Mouse (Mus musculus): ENCODE measurements around the gene Clec2i.
"Not testable (repeated sequence)": the region's sequence is repeated elsewhere in the genome, so short reads cannot be mapped to it uniquely, and the experiment has no call there.

The Clec2i gene

DNA sequence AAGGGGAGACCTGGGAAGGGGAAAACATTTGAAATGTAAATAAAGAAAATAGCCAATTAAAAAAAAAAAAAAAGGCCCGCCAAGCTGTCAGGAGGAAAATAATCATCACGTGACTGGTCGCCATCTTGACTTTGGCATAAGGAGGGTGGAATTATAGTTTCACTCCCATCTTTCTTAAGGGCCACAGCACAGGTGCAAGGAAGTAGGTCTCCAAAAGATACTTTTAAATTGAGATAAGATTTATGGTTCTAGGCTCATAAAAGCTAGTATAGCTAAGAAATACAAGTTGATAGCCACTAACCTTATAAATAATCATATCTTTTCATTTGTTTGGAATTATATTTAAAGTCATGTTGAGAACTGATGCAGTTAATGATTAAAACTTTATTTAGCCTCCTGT is 32.5 kb upstream of the Clec2i start:
- DNase-seq (ENCODE audit: low spot score in 2 of 2): no peak

DNA sequence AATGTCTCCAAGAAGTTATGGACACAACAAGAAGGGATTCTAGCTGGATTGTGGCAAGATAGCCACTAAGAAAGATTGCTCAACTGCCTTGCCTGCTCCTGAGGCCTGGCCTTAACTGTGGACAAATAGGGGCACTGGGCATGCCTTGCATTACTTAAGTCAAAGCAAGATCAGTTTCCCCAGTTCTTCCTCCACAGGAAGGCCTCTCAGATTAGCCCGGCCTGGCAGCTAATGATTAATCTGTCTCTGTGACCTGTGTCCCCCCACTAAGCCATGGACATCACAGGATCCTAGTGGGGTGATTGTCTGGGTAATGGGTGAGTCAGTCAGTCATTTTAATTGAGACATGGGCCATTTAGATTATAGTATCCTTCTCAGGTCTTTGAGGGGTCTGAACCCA is 31.9 kb upstream of the Clec2i start:
- DNase-seq (ENCODE audit: low spot score in 2 of 2): no peak

DNA sequence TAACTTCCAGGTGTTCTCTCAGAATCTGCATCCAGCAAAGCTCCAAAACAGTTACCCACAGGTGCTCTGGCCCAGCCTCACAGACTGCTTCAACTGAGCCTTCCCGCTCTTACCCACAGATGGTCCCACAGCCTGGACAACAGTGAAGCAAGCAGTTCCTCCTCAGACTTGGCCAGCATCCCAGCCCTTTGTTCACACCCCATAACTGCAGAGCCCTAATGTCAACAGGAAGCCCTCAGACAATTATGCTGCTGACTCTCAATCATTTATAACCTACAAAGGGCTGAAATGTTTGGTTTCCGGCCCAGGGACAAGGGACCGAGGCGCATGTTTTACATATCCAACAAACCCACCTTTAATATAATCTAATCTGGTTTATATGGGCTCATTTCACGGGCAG is 31.1 kb upstream of the Clec2i start:
- peak in 1 of 2 experiments; percentile 58 for DNase-seq (ENCODE audit: low spot score in 2 of 2)

DNA sequence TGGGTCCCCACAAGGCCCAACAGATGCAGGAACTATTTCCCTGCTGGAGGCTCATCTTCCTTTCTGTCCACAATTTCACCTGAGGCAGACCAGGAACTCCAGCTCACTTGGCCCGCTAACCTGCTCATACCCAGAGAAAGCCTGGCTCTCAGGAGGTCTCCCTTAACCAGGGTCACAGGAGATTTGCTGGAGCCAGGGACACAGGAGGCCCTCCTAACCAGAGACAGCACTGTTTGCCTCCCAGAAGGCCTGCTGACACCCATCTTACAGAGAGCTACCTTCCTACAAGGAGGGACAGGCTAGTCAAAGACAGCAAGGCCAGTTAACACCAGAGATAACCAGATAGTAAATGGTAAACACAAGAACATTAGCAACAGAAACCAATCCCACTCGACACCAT is 29.4 kb upstream of the Clec2i start:
- no peak for DNase-seq (ENCODE audit: low spot score in 2 of 2)

DNA sequence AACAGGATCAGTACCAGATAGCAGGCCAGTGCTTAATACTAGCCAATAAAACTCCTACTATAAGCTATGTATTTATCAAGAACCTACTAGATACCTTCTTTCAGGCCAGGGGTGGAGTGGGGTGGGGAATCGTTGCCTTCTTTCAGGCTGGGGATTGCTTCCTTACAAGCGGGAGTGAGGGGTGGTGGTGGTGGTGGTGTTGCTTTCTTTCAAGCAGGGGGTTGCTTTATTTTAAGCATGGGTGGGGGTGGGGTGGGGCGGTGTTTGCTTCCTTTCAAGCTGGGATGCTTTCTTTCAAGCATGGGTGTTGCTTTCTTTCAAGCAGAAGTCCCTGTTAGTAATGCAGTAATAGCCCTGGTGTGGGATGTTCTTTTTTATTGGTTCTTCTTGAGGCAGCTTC is 18.5 kb upstream of the Clec2i start:
- DNase-seq (ENCODE audit: low spot score in 2 of 2): no peak

DNA sequence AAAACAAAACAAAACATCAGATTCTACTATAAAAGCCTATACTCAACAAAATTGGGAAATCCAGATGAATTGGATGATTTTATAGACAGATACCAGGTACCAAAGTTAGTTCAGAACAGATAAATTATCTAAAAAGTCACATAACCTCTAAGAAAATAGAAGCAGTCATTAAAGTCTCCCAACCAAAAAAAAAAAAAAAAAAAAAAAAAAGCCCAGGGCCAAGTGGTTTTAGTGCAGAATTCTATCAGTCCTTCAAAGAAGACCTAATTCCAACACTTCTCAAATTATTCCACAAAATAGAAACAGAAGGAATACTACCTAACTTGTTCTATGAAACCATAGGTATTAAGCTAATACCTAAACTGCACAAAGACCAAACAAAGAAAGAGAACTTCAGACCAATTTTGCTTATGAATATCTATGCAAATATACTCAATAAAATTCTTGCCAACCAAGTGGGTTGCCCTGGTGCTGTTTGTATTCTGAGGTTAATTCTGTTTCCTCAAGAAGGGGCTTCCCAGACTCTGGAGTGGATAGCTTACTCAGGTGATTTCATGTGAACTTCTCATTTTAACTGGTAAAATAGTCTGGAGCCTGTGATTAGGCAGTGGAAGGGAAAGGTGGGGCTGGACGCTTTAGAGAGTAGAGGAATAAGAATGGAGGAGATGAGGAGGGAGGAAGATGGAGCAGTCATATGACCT is 15.3 kb upstream of the Clec2i start:
- no peak for DNase-seq (ENCODE audit: low spot score in 2 of 2)

DNA sequence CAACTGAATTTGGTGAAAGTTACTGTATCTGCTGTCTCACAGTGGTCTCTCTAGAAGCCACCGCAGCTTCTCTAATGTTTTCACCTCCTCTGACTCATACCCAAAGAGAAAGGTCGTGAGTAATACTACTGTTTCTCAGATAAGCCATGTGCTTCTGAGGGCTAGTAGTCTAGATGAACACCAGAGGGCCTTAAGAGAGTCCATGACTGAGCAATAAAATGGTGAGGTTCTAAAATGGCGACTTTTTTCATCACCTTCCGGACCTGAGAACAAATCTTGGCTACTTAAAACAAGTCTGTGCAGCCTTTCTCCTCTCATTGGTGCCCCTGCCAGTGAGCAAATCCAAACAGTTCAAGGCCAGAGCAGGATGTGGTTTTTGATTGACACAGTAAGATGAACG is 1.4 kb downstream of the Clec2i start:
- DNase-seq (ENCODE audit: low spot score in 2 of 2): no peak

DNA sequence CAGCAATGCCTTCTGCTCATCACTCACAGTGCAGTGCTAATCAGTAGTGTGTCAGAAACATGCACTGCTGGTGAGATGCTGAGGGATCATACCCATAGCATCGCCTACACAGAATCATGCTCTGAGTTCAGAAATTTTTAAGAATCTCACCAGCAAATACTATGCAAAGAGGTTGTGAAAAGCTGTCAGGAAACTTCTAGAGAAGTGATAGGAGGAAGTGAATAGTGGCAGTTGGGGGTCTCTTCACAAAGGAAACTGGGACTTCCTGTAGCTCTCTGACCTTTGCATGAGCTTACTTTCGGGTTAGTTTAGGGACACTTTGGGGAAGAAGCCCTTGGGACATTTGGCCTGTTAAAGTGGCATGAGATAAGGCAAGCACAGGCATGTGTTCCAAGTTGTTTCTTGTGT is 3.6 kb downstream of the Clec2i start, which contains the start of gene BC035044:
Gene BC035044 (minus strand): TSS at position 179 of the 408 bp plus-strand sequence.
- DNase-seq (ENCODE audit: low spot score in 2 of 2): no peak

DNA sequence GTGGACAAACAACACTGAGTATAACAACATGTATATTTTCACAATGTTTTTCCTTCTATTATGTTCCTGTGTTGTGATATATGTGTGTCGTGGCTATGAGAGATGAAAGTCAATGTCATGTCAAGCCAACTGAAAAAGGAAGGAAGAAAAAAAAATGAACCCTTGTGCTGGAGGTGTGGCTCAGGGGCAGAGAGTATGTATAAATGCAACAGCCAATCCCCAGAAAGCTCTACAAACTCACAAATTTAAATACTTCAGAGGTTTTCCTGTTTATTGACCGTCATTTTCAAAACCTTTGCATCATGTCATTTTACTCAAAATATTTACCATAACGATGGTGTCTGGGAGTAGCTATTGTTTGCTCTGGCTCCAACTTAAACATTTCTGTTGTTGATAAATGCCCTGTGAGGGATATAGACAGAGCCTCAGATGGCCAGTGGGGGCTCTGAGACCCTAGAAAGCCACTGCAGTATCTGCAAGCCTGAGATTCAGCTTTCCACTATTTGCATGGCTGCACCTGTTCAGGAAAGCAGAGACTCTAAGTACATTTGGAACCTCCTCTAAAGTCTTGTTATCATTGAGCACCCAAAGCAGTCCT is 8.1 kb downstream of the Clec2i start:
- DNase-seq (ENCODE audit: low spot score in 2 of 2): no peak

DNA sequence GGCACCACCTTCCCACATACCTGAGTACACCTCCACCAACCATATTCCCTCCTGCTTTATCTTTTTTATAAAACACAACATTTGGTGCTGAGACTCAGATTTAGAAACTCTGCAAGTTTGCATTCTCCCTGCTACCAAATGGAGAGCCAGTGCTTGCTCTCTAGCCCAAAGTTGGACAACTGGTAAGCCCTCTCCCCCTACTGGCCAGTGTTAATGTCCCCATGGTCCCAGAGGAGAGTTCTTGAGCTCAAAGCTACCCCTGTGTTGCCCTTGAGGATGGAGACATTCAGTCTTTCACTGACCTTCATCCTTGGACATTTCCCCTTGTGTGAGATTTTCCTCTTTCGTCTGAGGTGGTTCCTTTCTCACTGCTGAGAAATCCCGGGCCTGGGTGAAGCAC is 12.7 kb downstream of the Clec2i start:
- DNase-seq (ENCODE audit: low spot score in 2 of 2): no peak

DNA sequence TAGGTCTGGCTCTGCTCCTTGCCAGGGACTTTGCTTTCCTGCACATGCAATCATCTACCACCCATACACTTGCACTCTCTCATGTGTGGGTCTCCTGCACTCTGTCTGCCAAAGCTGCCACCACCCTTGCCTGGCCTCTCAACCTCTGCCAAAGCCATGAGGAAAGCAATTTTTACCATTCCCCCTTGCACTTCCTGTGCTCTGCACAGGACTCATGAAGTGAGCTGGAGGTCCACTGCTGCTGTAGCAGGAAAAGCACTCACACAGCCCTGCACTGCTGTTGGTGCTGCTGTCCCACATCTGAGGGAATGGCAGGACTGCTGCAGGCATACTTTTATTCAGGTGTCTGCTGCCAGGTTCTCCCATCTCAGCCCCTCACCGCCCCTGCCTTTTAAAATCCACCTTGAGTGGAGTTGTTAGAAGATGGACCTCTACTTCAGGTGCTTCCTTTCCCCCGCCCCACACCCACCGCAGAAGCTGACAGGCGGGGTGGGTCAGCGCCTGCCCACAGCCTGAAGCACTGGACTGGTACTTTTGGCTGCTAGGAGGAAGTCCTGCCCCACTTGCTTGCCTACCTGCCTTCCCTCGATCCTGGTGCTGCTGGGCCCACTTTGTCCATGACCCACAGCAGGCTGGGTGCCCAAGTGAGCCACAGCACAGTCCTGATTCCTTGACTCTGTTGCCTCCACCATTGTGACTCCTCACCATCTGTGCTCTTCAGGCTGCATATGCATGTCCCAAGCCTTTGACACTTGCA is 13.6 kb downstream of the Clec2i start:
- DNase-seq (ENCODE audit: low spot score in 2 of 2): not testable (repeated sequence)

DNA sequence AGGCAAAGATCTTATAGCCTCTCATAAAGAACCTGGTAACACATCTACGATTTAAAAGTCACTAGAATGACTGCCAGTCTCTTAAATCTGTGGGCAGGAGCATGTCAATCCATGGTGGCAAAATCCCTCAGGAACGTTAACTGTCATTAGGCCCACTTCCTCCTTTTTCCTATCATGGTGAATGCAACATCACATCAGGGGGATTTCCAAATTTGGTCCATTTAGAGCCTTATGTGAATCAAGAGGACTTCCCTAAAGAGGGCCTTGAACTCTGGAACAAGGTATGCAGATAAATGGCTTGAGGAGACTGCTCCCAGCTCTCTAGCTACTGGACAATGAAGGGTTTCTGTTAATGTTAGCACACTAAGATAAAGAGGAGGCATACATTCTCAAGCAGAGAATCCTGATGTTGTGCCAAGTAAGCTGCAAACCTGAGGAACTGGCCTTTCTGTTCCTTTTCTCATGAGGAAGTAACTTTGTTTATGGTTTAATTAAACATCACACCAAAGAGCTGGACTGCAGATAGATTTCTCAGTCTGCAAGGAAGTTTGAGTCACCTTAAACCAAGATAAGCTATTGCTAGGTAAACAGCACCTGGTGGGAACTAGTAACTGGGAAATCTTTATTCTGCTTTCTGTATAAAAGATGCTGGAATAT is 26.3 kb downstream of the Clec2i start:
- DNase-seq (ENCODE audit: low spot score in 2 of 2): no peak

DNA sequence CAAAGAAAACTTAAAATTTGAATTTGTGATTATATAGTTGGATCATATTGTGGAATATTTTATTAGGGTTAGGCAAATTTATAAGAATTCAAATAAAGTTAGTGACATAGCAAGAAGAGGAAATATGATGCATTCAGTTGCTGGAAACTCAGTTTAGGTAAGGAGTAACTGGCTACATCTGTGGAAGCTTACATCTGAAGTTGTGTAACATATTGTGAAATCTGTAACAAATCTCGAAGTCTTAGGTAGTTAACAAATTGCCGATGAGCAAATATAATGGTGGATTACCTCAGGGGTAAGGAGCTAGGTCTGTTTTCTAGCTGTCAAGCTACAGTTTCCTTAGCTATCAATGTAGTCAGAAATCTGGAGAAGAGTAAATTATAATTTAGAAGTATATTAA is 29.9 kb downstream of the Clec2i start:
- no peak for DNase-seq (ENCODE audit: low spot score in 2 of 2)

DNA sequence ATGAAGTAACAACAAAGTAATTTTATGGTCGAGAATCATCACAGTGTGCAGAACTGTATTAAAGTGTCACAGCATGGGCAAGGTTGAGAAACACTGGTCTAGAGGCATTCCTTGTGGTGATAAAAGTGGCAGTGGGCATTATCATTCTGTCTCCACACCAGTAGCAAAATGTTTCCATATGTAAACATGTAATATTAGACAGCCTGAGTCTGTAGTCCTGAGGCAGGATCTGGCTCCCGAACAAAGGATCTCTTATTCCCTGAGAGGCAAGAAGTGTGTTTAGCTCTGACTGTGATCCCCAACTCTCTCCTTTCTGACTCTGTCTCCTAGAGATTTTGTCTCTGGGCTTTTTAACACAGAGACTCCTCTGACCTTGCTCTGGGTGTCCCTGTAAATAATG is 45.7 kb downstream of the Clec2i start:
- no peak for DNase-seq (ENCODE audit: low spot score in 2 of 2)

DNA sequence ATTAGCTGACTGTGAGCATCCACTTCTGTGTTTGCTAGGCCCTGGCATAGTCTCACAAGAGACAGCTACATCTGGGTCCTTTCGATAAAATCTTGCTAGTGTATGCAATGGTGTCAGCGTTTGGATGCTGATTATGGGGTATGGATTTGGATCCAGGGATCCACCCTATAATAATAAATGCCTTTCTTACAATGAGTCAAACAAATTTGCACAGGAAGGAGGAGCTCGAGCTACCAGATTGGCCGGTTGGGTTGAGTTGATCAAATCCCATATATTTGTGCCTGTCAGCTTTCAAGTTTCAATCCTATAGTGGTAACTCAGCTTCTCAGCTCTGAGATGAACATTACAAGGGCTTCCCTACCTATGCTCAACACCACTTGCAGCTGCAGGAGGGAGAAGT is 46.7 kb downstream of the Clec2i start, which contains the start of gene Clec2g:
Gene Clec2g (plus strand): TSS at position 301 of the 400 bp plus-strand sequence.
- not testable (repeated sequence) for DNase-seq (ENCODE audit: low spot score in 2 of 2)

DNA sequence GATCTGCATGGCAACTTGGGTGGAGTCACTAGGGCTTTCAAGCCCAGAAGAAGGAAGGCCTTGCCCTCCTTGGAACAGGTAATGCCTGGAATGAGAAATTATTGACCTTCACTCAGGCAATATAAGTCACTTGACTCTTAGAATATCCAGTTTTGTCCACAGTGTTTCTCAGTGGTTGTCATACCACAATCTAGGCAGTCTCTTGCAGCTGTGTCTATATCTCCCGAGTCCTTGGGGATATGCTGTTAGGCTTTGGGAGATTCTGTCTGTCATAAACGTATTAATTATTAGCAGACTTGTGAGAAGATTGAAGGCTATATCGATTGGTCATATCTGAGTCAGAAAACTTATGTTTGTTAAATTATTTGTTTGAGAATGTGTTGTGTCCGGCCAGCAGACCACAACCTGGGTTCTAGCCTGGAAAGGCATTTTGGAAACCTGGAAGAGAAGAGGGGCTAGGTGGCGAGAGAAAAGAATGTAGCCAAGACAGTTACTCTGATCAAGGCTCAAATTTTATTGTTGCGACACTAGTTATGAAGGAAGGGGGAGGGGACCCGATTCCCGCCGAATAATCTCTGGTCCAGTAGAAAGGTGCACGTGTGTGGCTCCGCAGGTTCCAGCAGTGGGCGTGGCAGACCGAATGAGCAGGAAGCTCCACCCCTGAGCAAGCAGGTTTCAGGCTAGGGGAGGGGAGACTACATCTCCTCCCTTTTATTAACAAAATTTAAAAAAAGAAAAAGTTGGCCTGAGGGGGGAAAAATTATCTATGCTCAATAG is 48.7 kb downstream of the Clec2i start:
- not testable (repeated sequence) for DNase-seq (ENCODE audit: low spot score in 2 of 2)

DNA sequence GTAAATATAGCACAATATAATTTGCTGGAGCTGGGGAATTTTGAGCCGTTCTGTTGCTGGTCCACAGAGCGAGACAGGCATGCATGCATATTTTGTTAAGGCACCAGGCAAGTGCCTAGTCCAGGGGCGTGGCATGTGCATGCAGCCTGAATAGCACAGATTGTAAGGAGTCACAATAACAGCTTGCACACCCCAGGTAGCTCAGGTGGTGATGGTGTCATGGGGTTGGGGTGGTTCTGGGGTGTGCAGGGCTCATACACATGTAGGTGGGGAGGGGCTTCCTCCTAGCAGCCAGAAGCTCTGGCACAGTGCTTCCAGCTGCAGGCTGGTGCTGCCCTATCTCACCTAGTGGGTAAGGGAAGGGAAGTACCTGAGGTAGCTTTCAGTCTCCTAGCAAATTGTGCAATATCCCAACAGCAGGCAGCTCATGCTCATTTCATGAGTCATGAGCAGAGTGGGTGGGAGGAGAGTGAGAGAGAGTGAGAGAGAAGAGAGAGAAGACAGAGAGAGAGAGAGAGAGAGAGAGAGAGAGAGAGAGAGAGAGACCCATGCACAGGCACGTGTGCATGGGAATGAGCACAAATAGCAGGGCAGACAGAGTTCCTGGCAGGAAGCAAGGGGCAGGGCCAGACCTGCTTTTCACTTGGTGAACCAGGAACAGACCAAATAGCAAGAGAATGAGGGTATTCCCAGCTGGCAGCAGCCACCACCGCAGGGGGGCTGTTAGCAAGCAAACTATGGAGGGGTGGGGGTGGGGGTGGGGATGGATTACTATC is 54.4 kb downstream of the Clec2i start:
- no peak for DNase-seq (ENCODE audit: low spot score in 2 of 2)

DNA sequence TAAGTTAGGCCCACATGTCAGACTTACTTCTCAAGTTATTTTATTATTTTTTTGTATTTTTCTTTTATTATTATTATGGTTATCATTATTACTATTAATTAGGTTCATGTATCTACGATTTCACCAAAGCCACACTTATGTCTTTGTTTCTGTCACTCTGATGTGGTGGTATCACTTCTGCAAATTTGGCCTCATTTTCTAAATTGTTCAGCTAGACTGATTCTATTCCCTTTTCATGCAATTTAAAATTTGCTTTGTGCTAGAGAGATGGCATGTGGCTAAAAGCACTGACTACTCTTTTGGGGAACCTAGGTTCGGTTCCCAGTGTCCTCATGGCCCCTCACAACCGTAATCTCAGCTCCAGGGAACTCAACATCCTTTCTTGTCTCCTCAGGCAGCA is 58.2 kb downstream of the Clec2i start:
- DNase-seq (ENCODE audit: low spot score in 2 of 2): no peak
